ENCODE assay signal across 9 mouse cellular contexts in genomic region chr14:77156222-77156910, GRCm38 (mm10). TPM values are rescaled to one million over a fixed set of nuclear protein-coding genes. Genes with fewer than 3 reads are reported as not detected.
DNase-seq lines count a peak whose midpoint lies in the region; TF ChIP-seq lines count a peak whose summit lies in the region.
"Had no signal": no experiment of that assay in that cellular context is flagged by ENCODE, and none has a peak within 500 bp of the region (broad histone marks: within the 10 kb centered on the region; RNA-seq: fewer than 3 reads in every experiment).

Enox1 (plus strand) TSS chr14:77156763.

- TF ChIP-seq CTCF in left cerebral cortex, adult 2 months (IDR thresholded peaks at IDR 0.05), result peak; percentile 6

- H3K9me3 ChIP-seq in hindbrain, embryonic 10.5 days, result no peaks in the 10 kb centered on the region

- H3K27me3 ChIP-seq in hindbrain, embryonic 10.5 days (ENCODE audit: insufficient read depth, poor library complexity, severe bottlenecking), result peaks cover 18% of the 10 kb centered on the region

- H3K36me3 ChIP-seq in hindbrain, embryonic 10.5 days, result no peaks in the 10 kb centered on the region

- H3K27ac ChIP-seq in hindbrain, embryonic 10.5 days, result peak within 1 kb of the TSS; percentile 93
- peak within 1 kb of the TSS; percentile 93 for H3K27ac ChIP-seq in left cerebral cortex, adult 2 months

- intact Hi-C loops in left cerebral cortex, adult 2 months (cut with DNase I), result loop anchor here (5.0 kb wide), 3 partner anchors 101 to 326 kb away; no protein-coding TSS in a partner anchor

- under 1% methylated on average over 73 of the region's 73 CpGs for WGBS in hindbrain, embryonic 10.5 days

- peak; percentile 8 for DNase-seq in adipocyte (ENCODE audit: low spot score)
- peak; percentile 82 for DNase-seq in cerebellum, adult 9-10 months
- peak; percentile 63 to 80 for DNase-seq in frontal cortex, adult 2 months (ENCODE audit: extremely low spot score in 1 of 2, low spot score in 1 of 2)
- DNase-seq in hindbrain, embryonic 10.5 days (ENCODE audit: low spot score), result peak; percentile 89
- DNase-seq in left cerebral cortex, adult 2 months (ENCODE audit: extremely low spot score in 1 of 2, low spot score in 2 of 2), result peak; percentile 83 to 87
- DNase-seq in mesoderm, embryonic 11.5 days (ENCODE audit: low read depth, low spot score), result peak; percentile 93
- peak; percentile 93 for DNase-seq in right cerebral cortex, postnatal 4 days
- no peak for DNase-seq in spleen, adult 12 weeks (ENCODE audit: low spot score)

- peak within 1 kb of the TSS; percentile 93 for H3K4me3 ChIP-seq in hindbrain, embryonic 10.5 days
- peak within 1 kb of the TSS; percentile 91 for H3K4me3 ChIP-seq in left cerebral cortex, adult 2 months

- H3K4me1 ChIP-seq in hindbrain, embryonic 10.5 days (replicated peaks), result peaks cover 33% of the 10 kb centered on the region

RNA-seq across cellular contexts. Expression of gene Enox1, which starts in this region (rescaled TPM):
- polyA plus RNA-seq in frontal cortex, adult 2 months (2012; rRNA removed), result 18.7 and 23.8 TPM in 2 replicates
- polyA plus RNA-seq in hindbrain, embryonic 10.5 days (2016; fragmentation: Nextera tagmentation; extraction: Ambion mirVana), result 10.4 and 17.6 TPM in 2 replicates
- total RNA-seq in left cerebral cortex, adult 2 months (2021), result 10 to 100 TPM; 52.0 to 52.2 TPM
- polyA plus RNA-seq: liver, adult 2 months had no signal
